Mouse (Mus musculus) thymus, postnatal 0 days (tissue): Measurements from ENCODE around the gene Snrnp48. TPM values are rescaled to one million over a fixed set of nuclear protein-coding genes. Genes with fewer than 3 reads are reported as not detected.

Experiments used
- DNase-seq: peaks from one replicate; pipeline ENCODE4 v3.0.0-alpha.2; 2015; ENCODE audit warnings: low spot score
- polyA plus RNA-seq: library from polyadenylated mRNA; unstranded; fragments of >200 nt; fragmentation: Nextera tagmentation; extraction: Ambion mirVana; gene quantifications from 2 replicates; pipeline ENCODE4 v1.2.1, GENCODE M21; 2015

Snrnp48 gene
- polyA plus RNA-seq, 1 experiment from 2014 or later: 48.2 TPM

DNA sequence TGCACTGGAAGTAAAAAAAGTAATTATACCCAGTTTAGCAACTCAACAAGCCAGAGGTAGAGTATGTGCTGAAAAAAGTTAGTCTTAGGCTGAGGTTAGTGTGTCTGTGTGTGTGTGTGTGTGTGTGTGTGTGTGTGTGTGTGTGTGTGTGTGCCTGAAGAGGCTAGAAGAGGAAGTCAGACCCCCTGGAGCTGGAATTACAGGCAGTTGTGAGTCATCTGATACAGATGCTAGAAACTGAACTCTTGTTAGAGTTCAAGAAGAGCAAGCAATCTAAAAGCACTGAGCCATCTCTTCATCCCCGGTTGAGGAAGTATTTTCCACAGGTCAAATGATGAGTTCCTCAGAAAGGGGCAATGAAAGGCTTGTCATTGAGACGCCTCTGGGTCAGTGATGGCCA is 54.2 kb downstream of the Snrnp48 start:
- no peak for DNase-seq

DNA sequence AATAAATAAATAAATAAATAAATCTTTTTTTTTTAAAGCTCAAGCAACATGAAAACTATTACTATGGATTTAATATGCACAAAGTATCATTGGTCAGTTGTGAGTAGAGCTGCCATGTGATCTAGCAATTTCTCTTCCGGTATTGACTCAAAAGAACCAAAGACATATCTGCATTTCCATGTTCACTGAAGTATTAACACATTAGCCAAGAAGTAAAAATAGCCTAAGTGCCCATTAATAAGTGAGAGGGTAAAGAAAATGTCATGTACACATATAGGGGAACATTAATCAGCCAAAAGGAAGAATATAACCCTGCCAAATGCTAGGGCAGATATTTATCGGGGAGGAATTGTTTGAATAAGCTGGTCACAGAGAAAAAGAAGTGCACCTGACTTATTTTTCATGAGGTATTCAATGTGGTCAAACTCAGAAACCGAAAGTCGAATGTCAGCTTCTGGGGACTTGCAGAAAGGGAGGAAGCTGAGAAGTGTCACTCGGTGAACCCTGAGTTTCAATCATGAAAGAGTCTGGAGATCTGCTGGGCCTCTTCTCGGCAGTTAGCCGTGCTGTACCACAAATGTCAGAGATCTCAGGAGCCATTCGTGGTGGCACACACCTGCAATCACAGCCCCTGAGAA is 64.4 kb downstream of the Snrnp48 start:
- no peak for DNase-seq

DNA sequence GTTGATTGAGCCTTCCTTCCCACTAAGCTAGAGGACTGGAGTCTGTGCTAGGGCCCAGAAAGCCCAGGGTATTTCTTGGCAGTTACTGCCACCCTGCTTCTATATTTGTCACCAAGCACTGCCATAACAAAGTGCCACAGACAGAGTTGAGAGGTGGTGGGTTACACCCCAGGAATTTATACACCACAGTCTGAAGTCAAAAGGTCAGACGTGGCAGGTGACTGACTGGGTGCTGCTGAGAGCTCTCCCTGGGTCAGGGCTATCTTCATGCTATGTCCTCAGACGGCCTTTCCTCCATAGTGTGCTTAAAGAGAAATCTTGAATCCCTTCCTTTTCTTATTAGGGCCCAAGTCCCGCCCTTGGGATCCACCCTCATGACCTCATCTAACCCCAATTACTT is 67.9 kb downstream of the Snrnp48 start:
- no peak for DNase-seq

Other genes starting within 250 kb of the Snrnp48 start
- 79.5 and 87.2 TPM in 2 replicates for gene Ssr1, start 210.7 kb upstream of the Snrnp48 start, polyA plus RNA-seq
- gene Riok1, start 167.9 kb upstream of the Snrnp48 start, polyA plus RNA-seq: 57.5 and 70.8 TPM in 2 replicates
- 1.0 and 1.2 TPM in 2 replicates for gene Cage1, start 167.9 kb upstream of the Snrnp48 start, polyA plus RNA-seq
- 15.6 and 19.3 TPM in 2 replicates for gene Dsp, start 53.6 kb upstream of the Snrnp48 start, polyA plus RNA-seq
- gene Bmp6, start 140.2 kb downstream of the Snrnp48 start, polyA plus RNA-seq: 0.40 and 0.43 TPM in 2 replicates